Mouse (Mus musculus): ENCODE results near the gene Traf1. TPM values are rescaled to one million over a fixed set of nuclear protein-coding genes. Genes with fewer than 3 reads are reported as not detected.

Traf1 gene
- polyA plus RNA-seq, 1 experiment from 2014 or later, result 4.4 TPM

GRCm38 (mm10) chr2:34984885-34985284 lies 23.3 kb upstream of the Traf1 start:
- Histone ChIP-seq H3K27ac (ENCODE audit: low read depth, low read length) (no peak overlapping the region), H3K36me3 (ENCODE audit: control insufficient read depth, insufficient read depth, low read length) (no peaks in the 10 kb centered on the region), H3K27me3 (ENCODE audit: control insufficient read depth, insufficient read depth, low read length) (no peaks in the 10 kb centered on the region), H3K4me2 (ENCODE audit: low read depth, low read length) (no peak overlapping the region), H3K9me3 (ENCODE audit: control insufficient read depth, low read length) (no peaks in the 10 kb centered on the region), H3K4me1 (ENCODE audit: control insufficient read depth, insufficient read depth, low read length) (no peaks in the 10 kb centered on the region), H3K4me3 (ENCODE audit: low read depth, low read length) (no peak overlapping the region), H3K9ac (replicated peaks; ENCODE audit: low read depth, low read length) (no peak overlapping the region)
- ATAC-seq (ENCODE audit: low read depth), result no peak
- 78% methylated on average over 8 of the region's 8 CpGs for WGBS

GRCm38 (mm10) chr2:34982906-34983698 lies 21.5 kb upstream of the Traf1 start:
- 61% methylated on average over 11 of the region's 11 CpGs for WGBS
- no peak overlapping the region for H3K27ac ChIP-seq (ENCODE audit: low read depth, low read length)

GRCm38 (mm10) chr2:34982096-34982724 lies 20.6 kb upstream of the Traf1 start:
- H3K4me1 ChIP-seq (ENCODE audit: control insufficient read depth, insufficient read depth, low read length), result no peaks in the 10 kb centered on the region
- WGBS, result 55% methylated on average over 14 of the region's 14 CpGs
- no peak overlapping the region for H3K9ac ChIP-seq (replicated peaks; ENCODE audit: low read depth, low read length)
- no peak overlapping the region for H3K4me3 ChIP-seq (ENCODE audit: low read depth, low read length)
- H3K27ac ChIP-seq (ENCODE audit: low read depth, low read length), result no peak overlapping the region
- H3K27me3 ChIP-seq (ENCODE audit: control insufficient read depth, insufficient read depth, low read length), result no peaks in the 10 kb centered on the region
- no peak overlapping the region for H3K4me2 ChIP-seq (ENCODE audit: low read depth, low read length)
- H3K9me3 ChIP-seq (ENCODE audit: control insufficient read depth, low read length), result no peaks in the 10 kb centered on the region
- no peaks in the 10 kb centered on the region for H3K36me3 ChIP-seq (ENCODE audit: control insufficient read depth, insufficient read depth, low read length)
- no peak for ATAC-seq (ENCODE audit: low read depth)

More at GRCm38 (mm10) chr2:34982906-34983698, 21.5 kb upstream of the Traf1 start:
- Histone ChIP-seq H3K9me3 (ENCODE audit: control insufficient read depth, low read length) (no peaks in the 10 kb centered on the region), H3K27me3 (ENCODE audit: control insufficient read depth, insufficient read depth, low read length) (no peaks in the 10 kb centered on the region), H3K36me3 (ENCODE audit: control insufficient read depth, insufficient read depth, low read length) (no peaks in the 10 kb centered on the region), H3K4me2 (ENCODE audit: low read depth, low read length) (no peak overlapping the region), H3K4me1 (ENCODE audit: control insufficient read depth, insufficient read depth, low read length) (no peaks in the 10 kb centered on the region), H3K9ac (replicated peaks; ENCODE audit: low read depth, low read length) (no peak overlapping the region), H3K4me3 (ENCODE audit: low read depth, low read length) (no peak overlapping the region)
- ATAC-seq (ENCODE audit: low read depth), result no peak

- Histone ChIP-seq H3K27ac (ENCODE audit: low read depth, low read length) (no peak overlapping the region), H3K4me1 (ENCODE audit: control insufficient read depth, insufficient read depth, low read length) (no peaks in the 10 kb centered on the region), H3K4me3 (ENCODE audit: low read depth, low read length) (no peak overlapping the region), H3K4me2 (ENCODE audit: low read depth, low read length) (no peak overlapping the region), H3K27me3 (ENCODE audit: control insufficient read depth, insufficient read depth, low read length) (no peaks in the 10 kb centered on the region), H3K9me3 (ENCODE audit: control insufficient read depth, low read length) (no peaks in the 10 kb centered on the region), H3K36me3 (ENCODE audit: control insufficient read depth, insufficient read depth, low read length) (no peaks in the 10 kb centered on the region), H3K9ac (replicated peaks; ENCODE audit: low read depth, low read length) (no peak overlapping the region)
- WGBS, result 66% methylated on average over 3 of the region's 3 CpGs
- ATAC-seq (ENCODE audit: low read depth), result no peak
Observed at GRCm38 (mm10) chr2:34979459-34980011, 18.0 kb upstream of the Traf1 start.

GRCm38 (mm10) chr2:34978226-34978625 lies 16.7 kb upstream of the Traf1 start:
- Histone ChIP-seq H3K27me3 (ENCODE audit: control insufficient read depth, insufficient read depth, low read length) (no peaks in the 10 kb centered on the region), H3K4me2 (ENCODE audit: low read depth, low read length) (no peak overlapping the region), H3K9me3 (ENCODE audit: control insufficient read depth, low read length) (no peaks in the 10 kb centered on the region), H3K9ac (replicated peaks; ENCODE audit: low read depth, low read length) (no peak overlapping the region), H3K27ac (ENCODE audit: low read depth, low read length) (no peak overlapping the region), H3K4me1 (ENCODE audit: control insufficient read depth, insufficient read depth, low read length) (no peaks in the 10 kb centered on the region), H3K36me3 (ENCODE audit: control insufficient read depth, insufficient read depth, low read length) (no peaks in the 10 kb centered on the region), H3K4me3 (ENCODE audit: low read depth, low read length) (no peak overlapping the region)
- no peak for ATAC-seq (ENCODE audit: low read depth)
- WGBS, result 97% methylated on average over 2 of the region's 2 CpGs

GRCm38 (mm10) chr2:34976945-34977658 lies 15.5 kb upstream of the Traf1 start:
- ATAC-seq (ENCODE audit: low read depth), result no peak
- H3K27ac ChIP-seq (ENCODE audit: low read depth, low read length), result no peak overlapping the region
- no peaks in the 10 kb centered on the region for H3K36me3 ChIP-seq (ENCODE audit: control insufficient read depth, insufficient read depth, low read length)
- H3K9me3 ChIP-seq (ENCODE audit: control insufficient read depth, low read length), result no peaks in the 10 kb centered on the region
- no peaks in the 10 kb centered on the region for H3K4me1 ChIP-seq (ENCODE audit: control insufficient read depth, insufficient read depth, low read length)
- no peak overlapping the region for H3K9ac ChIP-seq (replicated peaks; ENCODE audit: low read depth, low read length)
- H3K27me3 ChIP-seq (ENCODE audit: control insufficient read depth, insufficient read depth, low read length), result no peaks in the 10 kb centered on the region
- 90% methylated on average over 8 of the region's 8 CpGs for WGBS
- no peak overlapping the region for H3K4me2 ChIP-seq (ENCODE audit: low read depth, low read length)
- H3K4me3 ChIP-seq (ENCODE audit: low read depth, low read length), result no peak overlapping the region

- 92% methylated on average over 6 of the region's 6 CpGs for WGBS
- Histone ChIP-seq H3K4me2 (ENCODE audit: low read depth, low read length) (no peak overlapping the region), H3K36me3 (ENCODE audit: control insufficient read depth, insufficient read depth, low read length) (no peaks in the 10 kb centered on the region), H3K9me3 (ENCODE audit: control insufficient read depth, low read length) (no peaks in the 10 kb centered on the region), H3K4me1 (ENCODE audit: control insufficient read depth, insufficient read depth, low read length) (no peaks in the 10 kb centered on the region), H3K9ac (replicated peaks; ENCODE audit: low read depth, low read length) (no peak overlapping the region), H3K27ac (ENCODE audit: low read depth, low read length) (no peak overlapping the region), H3K4me3 (ENCODE audit: low read depth, low read length) (no peak overlapping the region), H3K27me3 (ENCODE audit: control insufficient read depth, insufficient read depth, low read length) (no peaks in the 10 kb centered on the region)
- ATAC-seq (ENCODE audit: low read depth), result no peak
Observed at GRCm38 (mm10) chr2:34976447-34976846, 14.9 kb upstream of the Traf1 start.

GRCm38 (mm10) chr2:34973087-34973486 lies 11.5 kb upstream of the Traf1 start:
- H3K27me3 ChIP-seq (ENCODE audit: control insufficient read depth, insufficient read depth, low read length), result no peaks in the 10 kb centered on the region
- H3K4me3 ChIP-seq (ENCODE audit: low read depth, low read length), result no peak overlapping the region
- WGBS, result 88% methylated on average over 8 of the region's 8 CpGs
- H3K9me3 ChIP-seq (ENCODE audit: control insufficient read depth, low read length), result no peaks in the 10 kb centered on the region
- no peak for ATAC-seq (ENCODE audit: low read depth)
- H3K27ac ChIP-seq (ENCODE audit: low read depth, low read length), result no peak overlapping the region
- H3K36me3 ChIP-seq (ENCODE audit: control insufficient read depth, insufficient read depth, low read length), result no peaks in the 10 kb centered on the region
- H3K9ac ChIP-seq (replicated peaks; ENCODE audit: low read depth, low read length), result no peak overlapping the region
- no peaks in the 10 kb centered on the region for H3K4me1 ChIP-seq (ENCODE audit: control insufficient read depth, insufficient read depth, low read length)
- H3K4me2 ChIP-seq (ENCODE audit: low read depth, low read length), result no peak overlapping the region
